Mouse (Mus musculus) erythroblast, embryonic 14.5 days (primary cell): ENCODE data around the gene Fam83d.

Experiments used
- GATA1 ChIP-seq: IDR thresholded peaks from 2 replicates; pipeline ENCODE4 v1.6.1; 2012; ENCODE audit warnings: low read length, inconsistent platforms, mixed read lengths
- TAL1 ChIP-seq: IDR thresholded peaks from 3 replicates; pipeline ENCODE4 v1.6.1; 2012; ENCODE audit warnings: low read length, inconsistent platforms, mixed read lengths

DNA sequence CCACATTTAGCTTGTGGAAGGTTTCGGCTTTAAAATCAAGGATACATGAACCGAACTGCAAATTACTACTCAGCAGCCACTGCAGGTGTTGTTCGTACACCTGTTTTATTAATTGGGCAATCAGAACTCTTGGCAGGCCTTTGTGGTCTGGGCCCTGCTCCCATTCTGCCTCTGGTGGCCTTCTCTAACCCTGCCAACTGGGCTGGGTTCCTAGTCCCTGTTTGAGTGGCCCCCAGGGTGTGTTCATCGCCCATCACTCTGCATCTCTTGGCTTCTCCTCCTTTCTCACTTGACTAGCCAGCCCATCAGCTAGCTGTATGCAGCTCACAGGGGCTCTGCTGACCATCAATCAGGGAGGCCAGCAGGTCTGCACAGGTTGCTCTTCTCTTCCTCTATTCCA, 8.8 kb downstream of the Fam83d start:
- no peak for TF ChIP-seq GATA1
- TF ChIP-seq TAL1, result no peak
